Mouse (Mus musculus): ENCODE results near the gene Gm21488.
"Not testable (repeated sequence)": the region's sequence is repeated elsewhere in the genome, so short reads cannot be mapped to it uniquely, and the experiment has no call there.

The Gm21488 gene

GRCm38 (mm10) chrY:27521820-27522219 lies at the start of gene Gm21488:
TSS of gene Gm21488 (minus strand) at chrY:27521920.
- DNase-seq (ENCODE audit: low spot score): not testable (repeated sequence)

Data from ovary, postnatal 14 days (tissue).